Mouse (Mus musculus) testis, adult 2 months (tissue): ENCODE measurements around the gene Guca1a. TPM values are rescaled to one million over a fixed set of nuclear protein-coding genes. Genes with fewer than 3 reads are reported as not detected.
"Not testable (repeated sequence)": the region's sequence is repeated elsewhere in the genome, so short reads cannot be mapped to it uniquely, and the experiment has no call there.

Experiments used
- H3K27ac ChIP-seq: fragments of 200-500 bp; 2 replicates; pipeline ENCODE4 v1.5.1; 2012; ENCODE audit warnings: low read depth, low read length; ENCODE audit not compliant: control insufficient read depth, insufficient read depth
- H3K27me3 ChIP-seq: fragments of 200-500 bp; 2 replicates; pipeline ENCODE4 v1.6.1; 2012; ENCODE audit warnings: mild to moderate bottlenecking, low read length, moderate library complexity; ENCODE audit not compliant: control insufficient read depth, insufficient read depth
- H3K36me3 ChIP-seq: fragments of 200-500 bp; 2 replicates; pipeline ENCODE4 v1.6.1; 2012; ENCODE audit warnings: mild to moderate bottlenecking, low read length; ENCODE audit not compliant: control insufficient read depth, insufficient read depth
- H3K4me1 ChIP-seq: fragments of 200-500 bp; 2 replicates; pipeline ENCODE4 v1.6.1; 2012; ENCODE audit warnings: low read length; ENCODE audit not compliant: control insufficient read depth, insufficient read depth
- H3K4me3 ChIP-seq: fragments of 200-500 bp; 2 replicates; pipeline ENCODE4 v1.5.1; 2012; ENCODE audit warnings: low read depth, mild to moderate bottlenecking, low read length, moderate library complexity, mixed read lengths; ENCODE audit not compliant: control insufficient read depth
- CTCF ChIP-seq: fragments of 200-500 bp; IDR thresholded peaks from 2 replicates; pipeline ENCODE4 v1.5.1; 2012; ENCODE audit warnings: low read depth, mild to moderate bottlenecking, inconsistent platforms, low read length, moderate library complexity; ENCODE audit not compliant: control insufficient read depth, insufficient read depth, insufficient replicate concordance
- POLR2A ChIP-seq: fragments of 200-500 bp; IDR thresholded peaks from 2 replicates; pipeline ENCODE4 v1.6.1; 2012; ENCODE audit warnings: low read depth, mild to moderate bottlenecking, inconsistent platforms, low read length, moderate library complexity; ENCODE audit not compliant: control insufficient read depth
- polyA plus RNA-seq: library from polyadenylated mRNA; depleted of rRNA; stranded (reverse); fragments of >200 nt; gene quantifications from 2 replicates; pipeline ENCODE4 v1.2.3, GENCODE M21; 2012

The Guca1a gene
- polyA plus RNA-seq, 1 experiment: 10.1 TPM

DNA sequence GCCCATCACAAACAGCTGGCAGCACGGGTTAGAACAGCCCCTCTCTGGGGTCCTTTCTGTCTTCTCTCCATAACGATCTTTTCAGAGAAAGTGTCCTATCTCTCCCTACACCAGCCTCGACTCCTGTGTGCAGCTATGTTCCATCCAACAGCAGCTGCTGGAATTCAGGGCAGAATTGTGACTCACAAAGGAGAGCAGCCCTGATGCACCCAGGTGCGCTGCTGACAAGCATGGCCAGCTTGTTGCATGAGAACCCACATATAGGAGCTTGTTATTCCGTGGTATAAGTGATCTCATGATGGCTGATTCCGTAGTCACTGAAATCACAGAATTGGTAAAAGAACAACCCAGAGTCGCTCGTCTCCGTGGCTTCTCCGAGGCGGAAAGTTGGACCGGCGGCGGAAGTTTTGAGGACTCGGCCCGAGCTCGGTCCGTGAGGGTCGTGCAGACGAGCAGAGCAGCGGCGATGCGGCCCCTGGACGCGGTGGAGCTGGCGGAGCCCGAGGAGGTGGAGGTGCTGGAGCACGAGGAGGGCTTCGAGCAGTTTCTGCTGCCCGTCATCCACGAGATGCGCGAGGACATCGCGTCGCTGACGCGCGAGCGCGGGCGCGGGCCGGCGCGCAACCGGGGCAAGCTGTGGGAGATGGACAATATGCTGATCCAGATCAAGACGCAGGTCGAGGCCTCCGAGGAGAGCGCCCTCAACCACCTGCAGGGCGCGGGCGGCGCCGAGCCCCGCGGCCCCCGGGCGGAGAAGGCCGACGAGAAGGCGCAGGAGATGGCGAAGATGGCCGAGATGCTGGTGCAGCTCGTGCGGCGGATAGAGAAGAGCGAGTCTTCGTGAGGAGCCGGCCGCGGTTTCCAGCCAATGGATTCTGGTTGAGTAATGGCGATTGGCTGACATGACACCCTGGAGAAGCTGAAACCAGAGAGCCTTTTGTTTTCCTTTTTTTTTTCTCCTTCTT is 9.8 kb upstream of the Guca1a start:
- not testable (repeated sequence) for H3K27ac ChIP-seq, H3K4me1 ChIP-seq, H3K36me3 ChIP-seq, H3K27me3 ChIP-seq
- peak overlapping the region; percentile 25 for H3K4me3 ChIP-seq
- peak; percentile 42; the same call in 1 of the 2 replicates for TF ChIP-seq POLR2A

DNA sequence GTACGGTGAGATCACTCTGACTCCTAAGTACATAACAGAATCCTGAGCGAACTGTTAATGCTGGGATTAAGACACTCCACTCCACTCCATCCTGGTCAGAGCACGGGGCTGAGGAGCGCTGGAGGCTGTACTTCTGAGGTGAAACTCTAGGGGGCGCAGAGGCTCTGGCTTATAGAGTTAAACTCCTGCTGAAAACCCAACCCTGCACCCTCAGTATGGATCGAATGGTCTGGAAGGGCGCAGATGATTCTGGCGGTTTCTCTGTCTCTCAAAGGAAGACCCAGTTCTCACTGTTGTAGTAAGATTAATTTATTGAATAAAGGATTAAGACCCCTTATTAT is 8.1 kb upstream of the Guca1a start:
- TF ChIP-seq POLR2A (no peak), CTCF (peak; percentile 79)
- Histone ChIP-seq H3K4me3 (no peak overlapping the region), H3K27me3 (no peaks in the 10 kb centered on the region; the same call in 1 of the 2 replicates), H3K4me1 (peaks cover 5% of the 10 kb centered on the region), H3K36me3 (no peaks in the 10 kb centered on the region), H3K27ac (no peak overlapping the region)

DNA sequence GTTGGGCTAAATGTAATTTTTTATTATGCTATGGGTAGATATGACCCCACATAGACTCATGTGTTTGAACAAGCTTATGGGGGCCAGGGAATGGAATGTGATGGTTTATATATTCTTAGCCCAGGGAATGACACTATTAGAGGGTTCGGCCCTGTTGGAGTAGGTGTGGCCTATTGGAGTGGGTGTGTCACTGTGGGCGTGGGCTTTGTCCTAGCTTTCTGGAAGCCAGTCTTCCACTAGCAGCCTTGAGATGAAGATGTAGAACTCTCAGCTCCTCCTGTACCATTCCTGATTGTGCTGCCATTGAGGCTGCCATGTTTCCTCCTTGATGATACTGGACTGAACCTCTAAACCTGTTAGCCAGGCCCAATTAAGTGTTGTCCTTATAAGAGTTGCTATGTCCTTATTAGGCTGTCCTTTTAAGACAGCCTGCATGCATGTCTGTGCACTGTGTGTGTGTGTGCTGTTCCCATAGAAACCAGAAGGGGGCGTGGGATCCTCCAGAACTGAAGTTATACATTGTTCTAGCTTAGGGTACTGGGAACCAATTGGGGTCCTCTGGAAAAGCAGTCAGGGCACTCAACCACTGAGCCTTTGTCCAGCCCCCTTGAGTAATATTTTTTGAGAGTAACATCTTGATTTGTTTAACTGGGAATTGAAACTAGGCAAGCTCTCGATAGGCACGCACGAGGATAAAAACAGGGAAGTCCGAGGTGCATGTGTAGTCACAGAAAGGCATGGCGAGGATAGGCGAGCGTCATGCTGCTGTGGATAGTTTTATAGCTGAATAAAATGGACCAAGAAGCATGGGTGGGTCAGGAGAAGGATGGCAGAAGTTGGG is 7.6 kb upstream of the Guca1a start:
- no peak for TF ChIP-seq CTCF
- no peak for TF ChIP-seq POLR2A
- Histone ChIP-seq H3K4me1 (peaks cover 5% of the 10 kb centered on the region), H3K4me3 (no peak overlapping the region), H3K36me3 (no peaks in the 10 kb centered on the region), H3K27ac (no peak overlapping the region), H3K27me3 (no peaks in the 10 kb centered on the region; the same call in 1 of the 2 replicates)

DNA sequence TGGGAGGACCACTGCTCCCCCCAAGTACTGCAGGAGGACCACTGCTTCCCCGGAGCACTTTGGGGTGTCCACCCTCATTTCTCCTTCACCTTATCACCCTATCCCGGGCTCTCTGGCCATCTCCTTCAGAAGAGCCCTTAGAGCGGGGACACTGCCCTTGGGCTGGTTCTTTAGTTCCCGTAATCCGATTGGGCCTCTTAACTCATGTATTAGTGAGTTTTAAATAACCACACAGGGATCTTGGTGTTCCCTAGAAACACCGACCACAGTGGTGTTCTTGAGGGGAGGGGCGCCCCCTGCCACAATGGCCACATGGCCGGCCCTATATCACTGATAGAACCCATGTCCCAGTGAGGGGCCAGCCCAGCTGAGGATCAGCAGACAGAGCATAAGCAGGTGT is 1.3 kb downstream of the Guca1a start:
- Histone ChIP-seq H3K4me3 (no peak overlapping the region), H3K36me3 (no peaks in the 10 kb centered on the region), H3K27me3 (no peaks in the 10 kb centered on the region; the same call in 1 of the 2 replicates), H3K27ac (no peak overlapping the region), H3K4me1 (peaks cover 15% of the 10 kb centered on the region)
- TF ChIP-seq POLR2A: no peak
- TF ChIP-seq CTCF: no peak

DNA sequence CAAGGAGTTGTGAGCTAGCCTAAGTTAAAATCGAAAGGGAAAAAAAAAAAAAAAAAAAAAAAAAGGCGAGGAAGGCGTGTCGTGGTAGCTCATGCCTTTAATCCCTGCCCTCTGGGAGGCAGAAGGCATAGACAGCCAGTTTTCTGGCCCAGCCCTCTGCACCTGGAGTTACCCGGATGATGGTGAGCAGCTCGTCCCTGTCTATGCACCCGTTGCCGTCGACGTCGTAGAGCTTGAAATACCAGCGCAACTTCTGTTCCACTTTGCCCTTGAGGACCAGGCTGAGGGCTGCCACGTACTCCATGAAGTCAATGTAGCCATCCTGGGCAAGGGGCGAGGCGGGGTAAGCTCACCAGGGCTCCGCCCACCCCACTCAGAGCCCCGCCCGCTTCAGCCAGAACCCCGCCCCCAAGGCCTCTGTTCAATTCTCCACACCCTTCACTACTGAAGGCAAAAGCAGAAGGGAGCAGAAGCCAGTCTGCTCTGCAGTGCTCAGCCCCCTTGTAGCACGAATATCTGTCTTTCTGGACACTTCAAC is 4.9 kb downstream of the Guca1a start:
- Histone ChIP-seq H3K36me3 (no peaks in the 10 kb centered on the region), H3K27me3 (no peaks in the 10 kb centered on the region; the same call in 1 of the 2 replicates), H3K27ac (no peak overlapping the region), H3K4me1 (peaks cover 23% of the 10 kb centered on the region), H3K4me3 (peak overlapping the region; percentile 65)
- TF ChIP-seq POLR2A (no peak), CTCF (no peak)

DNA sequence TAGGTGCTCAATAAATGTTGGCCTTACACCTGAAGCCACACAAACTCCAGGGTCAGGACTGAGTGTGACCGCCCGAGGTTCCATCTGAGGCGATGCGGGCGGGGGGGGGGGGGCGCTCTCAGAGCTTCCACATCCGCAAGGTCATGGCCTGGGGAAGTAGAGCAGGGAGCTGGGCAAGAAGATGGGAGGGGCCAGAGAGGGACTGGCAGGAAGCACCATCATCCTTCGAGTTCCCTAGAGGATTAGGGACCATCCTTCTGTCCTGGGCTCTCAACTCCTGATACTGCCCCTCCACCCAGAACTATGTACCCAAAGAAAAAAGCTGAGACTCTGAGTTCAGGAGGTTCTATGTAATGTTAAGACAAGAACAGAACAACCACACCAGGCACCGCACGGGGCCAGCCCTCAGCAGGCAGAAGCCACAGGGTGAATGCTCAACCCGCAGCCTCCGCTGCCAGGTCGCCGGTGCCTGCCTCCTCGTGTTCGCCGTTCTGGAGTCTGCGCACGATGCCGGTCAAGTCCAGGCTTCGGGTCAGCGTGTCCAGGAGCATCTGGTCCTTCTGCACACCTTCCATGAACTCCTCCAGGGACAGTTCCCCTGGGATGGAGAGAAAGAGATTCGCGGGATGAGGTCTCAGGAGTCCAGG is 6.0 kb downstream of the Guca1a start:
- Histone ChIP-seq H3K4me1 (peaks cover 23% of the 10 kb centered on the region), H3K36me3 (no peaks in the 10 kb centered on the region), H3K27ac (no peak overlapping the region), H3K4me3 (peak overlapping the region; percentile 47), H3K27me3 (no peaks in the 10 kb centered on the region; the same call in 1 of the 2 replicates)
- TF ChIP-seq CTCF (no peak), POLR2A (no peak)

DNA sequence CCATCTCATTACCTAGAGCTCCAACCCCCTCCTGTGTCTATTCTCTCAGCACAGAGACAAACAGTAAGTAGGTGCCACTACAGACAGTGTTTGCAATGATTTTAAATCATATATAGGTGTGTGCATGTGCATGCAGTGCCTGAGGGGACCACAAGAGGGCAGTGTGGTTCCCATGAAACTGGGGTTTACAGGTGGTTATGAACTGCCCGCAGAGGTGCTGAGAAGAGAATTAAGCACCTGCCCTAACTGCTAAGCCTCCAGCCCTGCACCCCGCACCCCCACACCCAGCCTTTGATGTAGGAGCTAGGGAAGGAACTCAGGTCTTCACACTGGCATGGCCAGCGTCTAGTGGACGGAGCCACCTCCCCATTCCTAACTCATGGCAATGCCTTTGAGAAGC is 13.7 kb downstream of the Guca1a start:
- no peak overlapping the region for H3K27ac ChIP-seq
- peaks cover 3% of the 10 kb centered on the region for H3K4me1 ChIP-seq
- no peaks in the 10 kb centered on the region for H3K27me3 ChIP-seq
- TF ChIP-seq POLR2A (no peak), CTCF (peak; percentile 82; the same call in 1 of the 2 replicates)
- no peaks in the 10 kb centered on the region for H3K36me3 ChIP-seq
- no peak overlapping the region for H3K4me3 ChIP-seq
